Mouse (Mus musculus): Measurements from ENCODE around the gene Snx27. TPM values are rescaled to one million over a fixed set of nuclear protein-coding genes. Genes with fewer than 3 reads are reported as not detected.
A peak's percentile ranks its signal among the peaks of the same experiment; 100 is the strongest.

Snx27 gene
- total and polyA plus RNA-seq, 2 experiments from 2014 or later, result 67.9 to 84.4 TPM

- no peaks in the 10 kb centered on the region for H3K9me3 ChIP-seq (ENCODE audit: low read length)
- H3K4me2 ChIP-seq (ENCODE audit: low read depth, low read length, poor library complexity, severe bottlenecking), result no peak overlapping the region
- H3K27me3 ChIP-seq (ENCODE audit: insufficient read depth, low read length), result no peaks in the 10 kb centered on the region
- no peak overlapping the region for H3K9ac ChIP-seq (replicated peaks; ENCODE audit: low read length, poor library complexity, severe bottlenecking)
- 0 out of 2 replicates have a peak, but pooled peaks cover 4% of the 10 kb centered on the region for H3K4me1 ChIP-seq (ENCODE audit: insufficient read depth, low read length)
- WGBS, result 68% methylated on average over 3 of the region's 3 CpGs
- H3K36me3 ChIP-seq (ENCODE audit: insufficient read depth, low read length), result no peaks in the 10 kb centered on the region; the same call in 1 of the 2 replicates
- DNase-seq (ENCODE audit: low spot score) (no peak), ATAC-seq (ENCODE audit: low FRiP score) (no peak)
- no peak overlapping the region for H3K4me3 ChIP-seq (ENCODE audit: low read depth, low read length)
- H3K27ac ChIP-seq (ENCODE audit: low read depth, low read length), result no peak overlapping the region
- no peak for TF ChIP-seq CTCF (IDR thresholded peaks at IDR 0.05)
Measured at GRCm38 (mm10) chr3:94565127-94565526, 17.4 kb downstream of the Snx27 start.

DNA sequence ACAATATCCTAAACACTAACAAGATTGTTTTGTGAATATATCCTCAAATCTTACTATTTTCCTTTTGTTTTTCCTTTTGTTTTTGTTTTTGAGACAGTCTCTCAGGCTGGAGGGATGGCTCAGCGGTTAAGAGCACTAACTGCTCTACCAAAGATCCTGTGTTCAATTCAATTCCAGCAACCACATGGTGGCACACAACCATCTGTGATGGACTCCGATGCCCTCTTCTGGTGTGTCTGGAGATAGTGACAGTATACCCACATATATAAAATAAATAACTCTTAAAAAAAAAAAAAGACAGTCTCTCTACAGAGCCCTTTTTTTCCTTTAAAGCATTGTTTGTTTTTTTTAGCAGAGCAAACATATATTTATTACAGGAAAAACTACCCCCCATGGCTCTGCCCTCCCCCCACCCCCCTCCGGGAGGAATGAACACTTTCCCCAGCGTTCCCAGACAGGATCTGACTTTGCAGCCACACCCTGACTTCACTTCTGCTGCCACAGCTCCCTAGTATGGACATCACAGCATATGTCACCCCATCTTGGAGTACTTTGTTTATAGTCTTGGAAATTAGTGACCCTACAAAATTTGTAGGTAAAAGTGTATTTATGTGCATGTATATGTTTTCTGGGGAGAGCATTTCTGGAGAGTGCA, 18.0 kb downstream of the Snx27 start:
- Histone ChIP-seq H3K4me2 (ENCODE audit: low read depth, low read length, poor library complexity, severe bottlenecking) (no peak overlapping the region), H3K27ac (ENCODE audit: low read depth, low read length) (no peak overlapping the region), H3K9ac (replicated peaks; ENCODE audit: low read length, poor library complexity, severe bottlenecking) (no peak overlapping the region), H3K27me3 (ENCODE audit: insufficient read depth, low read length) (no peaks in the 10 kb centered on the region), H3K4me1 (ENCODE audit: insufficient read depth, low read length) (0 out of 2 replicates have a peak, but pooled peaks cover 4% of the 10 kb centered on the region), H3K4me3 (ENCODE audit: low read depth, low read length) (no peak overlapping the region), H3K36me3 (ENCODE audit: insufficient read depth, low read length) (peaks cover 6% of the 10 kb centered on the region; the same call in 1 of the 2 replicates), H3K9me3 (ENCODE audit: low read length) (no peaks in the 10 kb centered on the region)
- ATAC-seq (ENCODE audit: low FRiP score), result no peak
- TF ChIP-seq CTCF (IDR thresholded peaks at IDR 0.05), result peak; percentile 28; the same call in 1 of the 2 replicates
- 89% methylated on average over 4 of the region's 4 CpGs for WGBS
- no peak for DNase-seq (ENCODE audit: low spot score)

- peaks cover 11% of the 10 kb centered on the region; the same call in 1 of the 2 replicates for H3K36me3 ChIP-seq (ENCODE audit: insufficient read depth, low read length)
- no peak for TF ChIP-seq CTCF (IDR thresholded peaks at IDR 0.05)
- 0 out of 2 replicates have a peak, but pooled peaks cover 4% of the 10 kb centered on the region for H3K4me1 ChIP-seq (ENCODE audit: insufficient read depth, low read length)
- ATAC-seq (ENCODE audit: low FRiP score), result no peak
- no peak overlapping the region for H3K4me2 ChIP-seq (ENCODE audit: low read depth, low read length, poor library complexity, severe bottlenecking)
- DNase-seq (ENCODE audit: low spot score), result no peak
- H3K9me3 ChIP-seq (ENCODE audit: low read length), result no peaks in the 10 kb centered on the region
- no peak overlapping the region for H3K9ac ChIP-seq (replicated peaks; ENCODE audit: low read length, poor library complexity, severe bottlenecking)
- no peak overlapping the region for H3K4me3 ChIP-seq (ENCODE audit: low read depth, low read length)
- no peaks in the 10 kb centered on the region for H3K27me3 ChIP-seq (ENCODE audit: insufficient read depth, low read length)
- H3K27ac ChIP-seq (ENCODE audit: low read depth, low read length), result no peak overlapping the region
- 93% methylated on average over 3 of the region's 3 CpGs for WGBS
Measured at GRCm38 (mm10) chr3:94563163-94563562, 19.4 kb downstream of the Snx27 start.

DNA sequence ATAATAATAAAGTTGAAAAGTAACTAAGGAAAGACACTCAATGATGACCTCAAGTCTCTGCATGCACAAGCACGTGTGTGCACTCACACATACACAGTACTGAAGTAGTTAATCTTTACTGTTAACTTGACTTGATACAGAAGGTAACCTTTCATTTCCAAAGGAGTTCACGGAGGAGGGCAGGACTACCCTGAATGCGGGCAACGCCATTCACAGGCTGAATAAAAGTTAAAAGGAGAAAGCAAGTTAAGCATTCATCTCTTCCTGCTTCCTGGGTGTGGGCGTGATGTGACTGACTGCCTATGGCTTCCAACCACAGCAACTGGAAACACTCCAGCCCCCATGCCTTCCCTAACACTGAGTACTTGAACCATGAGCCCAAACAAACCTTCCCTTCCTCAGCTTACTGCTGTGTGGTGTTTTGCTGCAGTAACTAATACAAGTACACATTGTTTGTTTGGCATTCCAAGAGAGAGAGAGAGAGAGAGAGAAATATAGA, 22.5 kb downstream of the Snx27 start:
- Histone ChIP-seq H3K9me3 (ENCODE audit: low read length) (no peaks in the 10 kb centered on the region), H3K9ac (replicated peaks; ENCODE audit: low read length, poor library complexity, severe bottlenecking) (no peak overlapping the region), H3K27ac (ENCODE audit: low read depth, low read length) (no peak overlapping the region), H3K36me3 (ENCODE audit: insufficient read depth, low read length) (peaks cover 14% of the 10 kb centered on the region; the same call in 1 of the 2 replicates), H3K4me2 (ENCODE audit: low read depth, low read length, poor library complexity, severe bottlenecking) (no peak overlapping the region), H3K27me3 (ENCODE audit: insufficient read depth, low read length) (no peaks in the 10 kb centered on the region), H3K4me3 (ENCODE audit: low read depth, low read length) (no peak overlapping the region), H3K4me1 (ENCODE audit: insufficient read depth, low read length) (0 out of 2 replicates have a peak, but pooled peaks cover 1% of the 10 kb centered on the region)
- no peak for TF ChIP-seq CTCF (IDR thresholded peaks at IDR 0.05)
- no peak for DNase-seq (ENCODE audit: low spot score)
- 86% methylated on average over 5 of the region's 5 CpGs for WGBS
- ATAC-seq (ENCODE audit: low FRiP score), result no peak

DNA sequence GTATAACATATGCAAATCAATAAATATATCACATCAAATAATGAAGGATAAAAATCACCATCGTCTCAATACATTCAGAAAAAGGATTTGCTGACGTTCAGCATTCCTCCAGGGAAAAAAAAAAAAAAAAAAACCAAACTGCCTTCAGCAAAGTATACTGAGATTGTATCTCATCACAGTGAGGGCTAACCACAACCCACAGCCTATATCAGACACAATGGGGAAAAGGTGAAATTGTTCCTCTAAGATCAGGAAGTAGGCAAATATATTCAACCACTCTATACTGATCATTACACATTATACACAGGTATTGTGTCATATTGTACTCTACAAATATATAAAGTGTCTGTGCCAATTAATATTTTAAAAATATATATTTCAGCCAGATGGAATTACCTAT, 33.5 kb downstream of the Snx27 start:
- H3K4me3 ChIP-seq (ENCODE audit: low read depth, low read length), result no peak overlapping the region
- 59% methylated on average over 2 of the region's 2 CpGs for WGBS
- no peaks in the 10 kb centered on the region for H3K9me3 ChIP-seq (ENCODE audit: low read length)
- no peak overlapping the region for H3K9ac ChIP-seq (replicated peaks; ENCODE audit: low read length, poor library complexity, severe bottlenecking)
- no peak overlapping the region for H3K27ac ChIP-seq (ENCODE audit: low read depth, low read length)
- H3K4me2 ChIP-seq (ENCODE audit: low read depth, low read length, poor library complexity, severe bottlenecking), result no peak overlapping the region
- TF ChIP-seq CTCF (IDR thresholded peaks at IDR 0.05), result no peak
- no peaks in the 10 kb centered on the region for H3K27me3 ChIP-seq (ENCODE audit: insufficient read depth, low read length)
- H3K4me1 ChIP-seq (ENCODE audit: insufficient read depth, low read length), result no peaks in the 10 kb centered on the region
- DNase-seq (ENCODE audit: low spot score), result no peak
- H3K36me3 ChIP-seq (ENCODE audit: insufficient read depth, low read length), result no peaks in the 10 kb centered on the region
- no peak for ATAC-seq (ENCODE audit: low FRiP score)

GRCm38 (mm10) chr3:94537187-94537586, 45.3 kb downstream of the Snx27 start:
- Histone ChIP-seq H3K4me1 (ENCODE audit: insufficient read depth, low read length) (no peaks in the 10 kb centered on the region), H3K27ac (ENCODE audit: low read depth, low read length) (no peak overlapping the region), H3K9me3 (ENCODE audit: low read length) (no peaks in the 10 kb centered on the region), H3K4me2 (ENCODE audit: low read depth, low read length, poor library complexity, severe bottlenecking) (no peak overlapping the region), H3K9ac (replicated peaks; ENCODE audit: low read length, poor library complexity, severe bottlenecking) (no peak overlapping the region), H3K36me3 (ENCODE audit: insufficient read depth, low read length) (no peaks in the 10 kb centered on the region; the same call in 1 of the 2 replicates), H3K4me3 (ENCODE audit: low read depth, low read length) (no peak overlapping the region), H3K27me3 (ENCODE audit: insufficient read depth, low read length) (no peaks in the 10 kb centered on the region)
- 93% methylated on average over 3 of the region's 3 CpGs for WGBS
- no peak for TF ChIP-seq CTCF (IDR thresholded peaks at IDR 0.05)
- no peak for DNase-seq (ENCODE audit: low spot score)
- no peak for ATAC-seq (ENCODE audit: low FRiP score)
